Mouse (Mus musculus): ENCODE data around the gene Glis3.
A peak's percentile ranks its signal among the peaks of the same experiment; 100 is the strongest.

The Glis3 gene

GRCm38 (mm10) chr19:28454331-28454730 is 225.5 kb downstream of the Glis3 start:
- no peak for DNase-seq

- DNase-seq, result no peak
Observed at GRCm38 (mm10) chr19:28452951-28453520, 226.8 kb downstream of the Glis3 start.

DNA sequence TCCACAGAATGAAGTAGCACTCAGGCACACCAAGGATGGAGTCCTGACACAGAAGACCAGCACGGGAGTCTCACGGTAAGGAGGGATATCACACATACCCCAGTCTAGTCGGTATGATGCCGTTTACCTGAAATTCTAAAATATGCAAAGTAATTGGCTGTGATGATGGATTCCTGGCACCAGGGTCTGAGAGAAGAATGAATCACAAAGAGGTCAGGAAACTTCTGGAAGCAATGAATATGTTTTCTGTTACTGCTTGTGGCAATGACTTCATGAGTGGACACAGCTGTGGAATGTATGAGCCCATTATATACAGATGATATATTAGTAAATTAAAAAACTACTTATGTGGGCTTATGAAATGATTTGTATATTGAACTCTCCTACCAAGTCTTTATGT is 231.1 kb downstream of the Glis3 start:
- no peak for DNase-seq

DNA sequence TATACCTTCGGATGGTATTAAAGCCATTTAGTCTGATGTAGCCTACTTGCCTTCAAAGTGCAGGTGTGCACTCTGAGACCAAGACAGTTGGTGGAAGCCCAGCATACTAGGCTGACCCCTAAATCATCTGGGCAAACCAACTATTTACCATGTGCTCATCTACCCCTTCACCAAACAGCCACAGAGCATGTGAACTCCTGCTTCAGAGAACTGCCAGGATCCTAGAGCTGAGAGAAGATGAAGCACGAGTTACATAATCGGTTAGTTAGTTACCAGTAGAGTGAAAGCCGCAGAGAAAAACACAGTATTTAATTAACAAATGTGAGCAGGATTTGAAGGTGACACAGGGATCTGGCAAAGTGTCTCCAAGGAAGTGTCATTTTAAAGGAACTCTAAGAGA is 237.7 kb downstream of the Glis3 start:
- no peak for DNase-seq

DNA sequence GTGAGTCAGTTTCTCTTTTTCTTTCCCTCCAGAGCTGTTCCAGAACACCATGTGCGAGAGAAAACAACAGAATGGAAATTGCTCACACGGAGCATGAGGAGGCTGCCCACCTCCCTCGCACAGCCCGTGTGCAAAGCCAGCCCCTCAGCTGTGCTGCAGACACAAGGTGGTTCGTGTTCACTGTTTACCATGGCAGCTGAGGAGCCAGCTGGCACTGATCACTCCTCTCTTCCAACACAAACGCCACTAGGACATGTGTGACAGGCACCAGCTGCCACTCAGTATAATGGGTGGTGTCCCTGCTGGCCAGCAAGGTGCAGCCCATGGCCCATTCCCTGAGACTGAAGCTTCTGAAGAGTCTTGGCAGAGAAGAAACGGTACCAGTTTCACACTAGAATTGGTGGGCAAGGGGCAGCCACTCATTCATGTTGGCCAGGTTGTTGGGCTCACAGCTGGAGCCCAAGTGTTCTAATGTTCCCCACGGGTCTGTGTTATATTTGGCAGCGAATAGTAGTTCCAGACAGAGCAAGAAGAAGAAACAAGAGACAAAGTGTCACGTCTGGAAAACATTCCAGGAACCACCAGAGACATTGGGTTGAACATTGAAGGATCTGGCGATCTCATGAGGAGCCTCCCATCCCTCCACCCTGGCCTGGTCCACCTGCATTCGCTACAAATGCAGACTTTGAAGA is 243.3 kb downstream of the Glis3 start:
- DNase-seq, result peak; percentile 21

DNA sequence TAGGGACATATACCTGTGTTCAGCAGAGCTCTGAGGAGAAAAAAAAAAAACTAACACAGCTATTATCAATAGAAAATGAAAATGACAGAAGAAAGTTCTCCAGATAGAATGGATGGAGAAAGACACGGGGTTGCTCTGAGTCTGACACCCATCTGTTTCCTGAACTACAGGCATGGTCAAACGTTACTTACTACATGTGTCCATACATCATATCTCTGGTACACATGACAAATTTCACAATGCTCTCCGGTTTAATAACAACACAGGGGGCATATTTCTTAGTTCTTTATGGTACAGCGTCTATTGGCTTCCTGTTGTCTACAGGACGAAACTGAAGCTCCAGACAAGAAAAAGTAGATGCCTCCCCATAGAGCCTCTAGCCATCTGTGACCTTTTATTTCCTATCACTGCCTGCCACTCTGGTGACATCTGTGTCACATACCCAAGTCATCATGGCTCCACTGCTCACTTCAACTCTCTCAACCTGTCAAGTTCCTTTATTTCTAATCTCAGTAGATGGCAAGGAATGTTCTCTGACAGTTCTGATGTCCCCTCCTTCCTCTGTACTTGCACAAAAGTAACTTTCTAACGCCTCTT is 251.6 kb downstream of the Glis3 start:
- no peak for DNase-seq

- no peak for DNase-seq
Observed at GRCm38 (mm10) chr19:28424180-28424579, 255.7 kb downstream of the Glis3 start.

- DNase-seq, result no peak
Observed at GRCm38 (mm10) chr19:28422939-28423338, 256.9 kb downstream of the Glis3 start.

- no peak for DNase-seq
Observed at GRCm38 (mm10) chr19:28416069-28416468, 263.8 kb downstream of the Glis3 start.

DNA sequence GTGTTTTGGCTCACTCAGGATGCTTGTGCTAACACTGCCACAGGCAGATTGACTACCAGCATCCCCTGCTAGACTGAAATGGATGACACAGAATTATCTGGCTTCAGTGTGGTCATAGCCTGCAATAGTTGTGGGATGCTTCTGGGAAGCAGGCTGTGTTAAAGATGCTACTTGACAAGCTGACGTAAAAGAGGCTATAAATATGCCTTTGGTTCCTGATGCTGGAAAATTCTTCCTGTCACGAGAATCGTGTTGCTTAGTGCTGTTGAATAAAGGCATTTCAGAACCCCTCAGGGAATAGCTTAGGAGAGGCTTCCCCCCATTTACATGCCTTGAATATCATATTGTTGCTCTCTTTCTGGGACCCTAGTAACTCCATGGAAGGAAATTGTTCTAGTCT is 271.1 kb downstream of the Glis3 start:
- DNase-seq, result no peak

DNA sequence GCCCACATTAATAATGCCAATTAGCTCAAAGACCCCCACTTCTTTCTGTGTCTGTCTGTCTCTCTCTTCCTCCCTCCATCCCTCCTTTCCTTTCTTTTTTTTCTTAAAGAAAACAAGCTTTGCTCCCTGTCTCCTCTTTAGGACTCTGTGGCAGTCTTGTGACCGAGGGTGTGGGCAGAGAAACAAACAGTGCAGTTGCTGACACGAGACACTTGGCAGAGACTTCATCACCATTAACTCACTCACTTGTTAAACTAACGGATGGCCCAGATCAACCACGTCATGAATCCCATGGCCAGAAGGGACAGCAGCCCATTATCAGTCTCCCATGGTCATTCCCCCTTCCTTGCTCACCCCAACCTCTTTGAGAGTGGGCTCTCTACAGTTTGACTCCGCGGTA is 276.9 kb downstream of the Glis3 start:
- no peak for DNase-seq

DNA sequence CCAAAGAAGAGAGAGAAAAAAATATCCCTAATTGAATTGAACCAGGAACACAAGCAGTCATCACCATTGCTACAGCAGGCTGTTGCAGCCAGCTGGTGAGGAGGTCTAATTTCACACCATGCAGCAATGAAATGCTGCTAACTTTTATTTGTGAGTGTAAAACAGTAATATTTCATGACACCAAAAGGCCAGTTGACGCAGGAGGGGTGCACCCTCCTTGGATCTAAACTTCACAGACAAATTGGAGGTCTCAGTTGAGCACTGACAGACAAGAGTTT is 284.4 kb downstream of the Glis3 start:
- DNase-seq, result no peak

- no peak for DNase-seq
Observed at GRCm38 (mm10) chr19:28394826-28395583, 284.9 kb downstream of the Glis3 start.

GRCm38 (mm10) chr19:28393766-28394165 is 286.1 kb downstream of the Glis3 start:
- no peak for DNase-seq

DNA sequence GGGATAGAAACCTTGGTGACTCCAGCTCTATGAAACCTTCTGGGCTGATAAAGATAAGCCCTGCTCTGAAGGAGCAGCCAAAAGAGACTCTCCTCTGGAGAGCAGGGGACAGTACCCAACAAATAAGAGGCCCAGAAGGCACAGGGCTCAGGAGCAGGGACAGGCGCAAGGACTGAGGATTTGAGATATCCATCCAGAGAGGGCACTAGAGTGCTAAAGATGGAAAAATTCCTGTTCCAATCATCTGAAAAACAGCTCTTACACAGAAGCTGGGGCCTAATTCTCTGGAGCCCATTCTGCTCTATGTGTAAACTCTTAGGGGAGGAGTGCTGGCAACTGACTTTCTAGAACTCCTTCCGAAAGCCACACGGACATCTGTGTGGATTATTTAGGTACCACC is 287.0 kb downstream of the Glis3 start:
- no peak for DNase-seq

- DNase-seq, result no peak
Observed at GRCm38 (mm10) chr19:28390920-28391319, 289.0 kb downstream of the Glis3 start.

- no peak for DNase-seq
Observed at GRCm38 (mm10) chr19:28389146-28389545, 290.7 kb downstream of the Glis3 start.

GRCm38 (mm10) chr19:28383425-28383824 is 296.5 kb downstream of the Glis3 start:
- no peak for DNase-seq

GRCm38 (mm10) chr19:28382168-28382911 is 297.5 kb downstream of the Glis3 start:
- peak; percentile 8 for DNase-seq

DNA sequence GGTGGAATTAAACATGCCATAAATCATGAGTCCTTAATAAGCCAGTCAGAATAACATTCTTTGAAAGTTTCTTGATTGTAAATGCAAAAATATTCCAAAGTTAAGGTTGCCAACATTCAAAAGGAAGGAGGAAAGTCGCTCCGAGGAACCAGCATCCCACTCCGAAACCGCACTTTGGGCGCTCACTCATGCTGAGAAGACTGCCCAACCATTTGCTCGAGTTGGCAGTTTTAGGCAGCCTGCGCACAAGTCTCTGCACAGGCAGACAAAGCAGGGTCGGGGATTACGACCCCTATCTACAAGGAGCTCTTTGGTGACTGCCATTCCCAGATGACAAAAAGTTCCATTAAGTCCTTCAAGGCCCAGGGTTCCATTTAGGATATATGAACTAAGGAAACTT is 298.4 kb downstream of the Glis3 start:
- DNase-seq, result no peak

DNA sequence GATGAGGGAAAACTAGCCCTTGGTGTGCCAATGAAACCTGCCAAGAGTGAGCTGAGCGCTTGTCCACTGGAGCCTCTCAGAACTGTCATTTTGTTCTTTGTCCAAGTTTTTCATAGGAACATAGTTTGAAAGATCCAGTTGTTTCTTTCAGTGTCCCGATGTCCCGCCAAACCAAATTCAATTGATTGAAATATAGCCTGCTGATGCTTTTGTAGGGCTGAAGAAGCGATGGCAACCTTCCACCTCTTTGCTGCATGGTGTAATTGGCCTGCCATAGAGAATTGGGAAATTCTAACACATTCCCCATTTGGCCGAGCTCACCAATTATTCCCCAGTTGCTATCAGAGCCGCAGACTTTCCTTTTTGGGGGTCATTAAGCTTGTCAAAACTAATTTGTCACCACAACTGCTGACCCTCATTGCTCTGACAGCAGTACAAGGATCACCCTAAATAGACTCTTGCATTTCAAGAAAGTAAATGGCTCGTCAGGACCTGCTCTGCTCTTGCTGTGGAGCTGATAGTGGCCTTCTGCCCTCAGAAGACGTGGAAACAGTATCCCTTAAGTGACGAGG is 299.1 kb downstream of the Glis3 start:
- peak; percentile 21 for DNase-seq

- DNase-seq, result no peak
Observed at GRCm38 (mm10) chr19:28377788-28378295, 302.0 kb downstream of the Glis3 start.

- no peak for DNase-seq
Observed at GRCm38 (mm10) chr19:28376401-28376800, 303.5 kb downstream of the Glis3 start.
